Mouse (Mus musculus) forebrain, embryonic 14.5 days (tissue): ENCODE results near the gene Bicdl2. TPM values are rescaled to one million over a fixed set of nuclear protein-coding genes. Genes with fewer than 3 reads are reported as not detected.

Source experiments
- ATAC-seq: fragments of 200-750 bp; cut with Nextera tagmentation; 2 replicates; pipeline ENCODE4 v1.8.0; 2017; ENCODE audit warnings: mild to moderate bottlenecking, moderate library complexity
- DNase-seq: peaks from one replicate; pipeline ENCODE4 v3.0.0-alpha.2; 2015; ENCODE audit warnings: low spot score
- H3K27ac ChIP-seq: fragments of 300-500 bp; sonication (generic); 2 replicates; pipeline ENCODE4 v1.5.1; 2014; ENCODE audit warnings: low read depth, mild to moderate bottlenecking, control low read depth, low read length, moderate library complexity
- H3K27me3 ChIP-seq: fragments of 300-500 bp; sonication (generic); replicated peaks from 2 replicates; pipeline ENCODE4 v1.6.1; 2014; ENCODE audit warnings: low read length, control low read depth, mixed read lengths; ENCODE audit not compliant: control insufficient read depth, insufficient read depth
- H3K36me3 ChIP-seq: fragments of 300-500 bp; sonication (generic); 2 replicates; pipeline ENCODE4 v1.6.1; 2014; ENCODE audit warnings: low read length, control low read depth; ENCODE audit not compliant: control insufficient read depth, insufficient read depth
- H3K4me1 ChIP-seq: fragments of 300-500 bp; sonication (generic); 2 replicates; pipeline ENCODE4 v1.6.1; 2014; ENCODE audit warnings: antibody characterized with exemption, low read length, control low read depth; ENCODE audit not compliant: control insufficient read depth, insufficient read depth
- H3K4me2 ChIP-seq: fragments of 300-500 bp; sonication (generic); 2 replicates; pipeline ENCODE4 v1.6.1; 2014; ENCODE audit warnings: mild to moderate bottlenecking, control low read depth, low read length
- H3K4me3 ChIP-seq: fragments of 300-500 bp; sonication (generic); 2 replicates; pipeline ENCODE4 v1.5.1; 2014; ENCODE audit warnings: low read depth, low read length, control low read depth
- H3K9ac ChIP-seq: fragments of 300-500 bp; sonication (generic); 2 replicates; pipeline ENCODE4 v1.6.1; 2014; ENCODE audit warnings: mild to moderate bottlenecking, low read length, control low read depth, moderate library complexity
- H3K9me3 ChIP-seq: fragments of 300-500 bp; sonication (generic); replicated peaks from 2 replicates; pipeline ENCODE4 v1.6.1; 2016; ENCODE audit warnings: low read length, control low read depth, mixed read lengths; ENCODE audit not compliant: control insufficient read depth
- WGBS: fragments of 180-500 bp; shearing (Covaris S2); extraction: QIAGEN DNeasy Blood & Tissue Kit; methylation state at CpG from one replicate; pipeline ENCODE4 v1.1.7; 2014; 5-methylcytosine and 5-hydroxymethylcytosine counted together
- polyA plus RNA-seq: library from polyadenylated mRNA; unstranded; fragments of >200 nt; fragmentation: Nextera tagmentation; extraction: Ambion mirVana; gene quantifications from 2 replicates; pipeline ENCODE4 v1.2.1, GENCODE M21; 2014

Bicdl2 gene
- polyA plus RNA-seq, 1 experiment from 2014 or later = not detected

DNA sequence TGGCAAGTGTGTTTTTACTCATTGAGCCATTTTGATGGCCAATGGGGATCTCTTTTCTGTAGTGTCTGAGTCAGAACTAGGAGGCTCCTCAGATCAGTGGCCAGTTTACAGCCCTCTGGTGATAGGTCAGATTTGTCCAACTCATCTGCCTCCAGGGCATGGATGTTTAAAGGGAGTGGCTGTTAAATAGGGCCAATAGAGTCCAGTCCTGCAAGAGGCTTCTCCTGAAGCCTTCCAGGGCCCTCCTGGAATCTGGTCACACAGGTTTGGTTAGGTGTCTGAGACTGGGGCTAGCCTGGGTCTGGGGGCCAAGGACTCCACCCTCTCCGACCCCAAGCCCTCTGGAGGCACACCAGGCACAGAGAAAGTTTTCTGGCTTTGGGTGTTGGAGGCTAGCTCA, 34.2 kb downstream of the Bicdl2 start:
- Histone ChIP-seq H3K4me3 (no peak overlapping the region), H3K36me3 (no peaks in the 10 kb centered on the region), H3K9ac (no peak overlapping the region), H3K4me1 (no peaks in the 10 kb centered on the region), H3K9me3 (no peaks in the 10 kb centered on the region), H3K4me2 (no peak overlapping the region), H3K27me3 (peaks cover 20% of the 10 kb centered on the region), H3K27ac (no peak overlapping the region)
- DNase-seq (no peak), ATAC-seq (no peak)
- 68% methylated on average over 1 of the region's 1 CpGs for WGBS

DNA sequence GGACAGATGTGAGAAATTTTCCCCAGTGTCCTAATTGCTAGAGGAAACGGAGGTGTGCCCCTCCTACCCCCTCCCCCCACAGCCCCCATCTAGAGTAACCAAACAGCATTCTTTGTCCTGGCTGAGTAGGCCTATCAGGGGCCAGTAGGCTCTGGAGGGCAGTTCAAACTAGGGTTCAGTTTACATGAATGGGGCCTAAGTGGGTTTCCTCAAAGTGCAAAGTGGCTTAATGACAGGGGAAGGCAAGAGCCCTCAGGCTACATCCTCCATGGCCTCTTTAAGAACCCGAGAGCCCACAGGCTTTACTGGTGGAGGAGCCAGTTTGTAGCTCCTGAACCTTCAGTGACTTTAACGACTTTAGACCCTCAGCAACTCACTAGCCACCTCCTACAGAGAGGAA, 35.5 kb downstream of the Bicdl2 start:
- 10% methylated on average over 3 of the region's 3 CpGs for WGBS
- Histone ChIP-seq H3K9ac (no peak overlapping the region), H3K4me3 (no peak overlapping the region), H3K9me3 (no peaks in the 10 kb centered on the region), H3K27ac (no peak overlapping the region), H3K27me3 (peaks cover 23% of the 10 kb centered on the region), H3K4me2 (no peak overlapping the region), H3K36me3 (no peaks in the 10 kb centered on the region), H3K4me1 (no peaks in the 10 kb centered on the region)
- DNase-seq (no peak), ATAC-seq (no peak)

DNA sequence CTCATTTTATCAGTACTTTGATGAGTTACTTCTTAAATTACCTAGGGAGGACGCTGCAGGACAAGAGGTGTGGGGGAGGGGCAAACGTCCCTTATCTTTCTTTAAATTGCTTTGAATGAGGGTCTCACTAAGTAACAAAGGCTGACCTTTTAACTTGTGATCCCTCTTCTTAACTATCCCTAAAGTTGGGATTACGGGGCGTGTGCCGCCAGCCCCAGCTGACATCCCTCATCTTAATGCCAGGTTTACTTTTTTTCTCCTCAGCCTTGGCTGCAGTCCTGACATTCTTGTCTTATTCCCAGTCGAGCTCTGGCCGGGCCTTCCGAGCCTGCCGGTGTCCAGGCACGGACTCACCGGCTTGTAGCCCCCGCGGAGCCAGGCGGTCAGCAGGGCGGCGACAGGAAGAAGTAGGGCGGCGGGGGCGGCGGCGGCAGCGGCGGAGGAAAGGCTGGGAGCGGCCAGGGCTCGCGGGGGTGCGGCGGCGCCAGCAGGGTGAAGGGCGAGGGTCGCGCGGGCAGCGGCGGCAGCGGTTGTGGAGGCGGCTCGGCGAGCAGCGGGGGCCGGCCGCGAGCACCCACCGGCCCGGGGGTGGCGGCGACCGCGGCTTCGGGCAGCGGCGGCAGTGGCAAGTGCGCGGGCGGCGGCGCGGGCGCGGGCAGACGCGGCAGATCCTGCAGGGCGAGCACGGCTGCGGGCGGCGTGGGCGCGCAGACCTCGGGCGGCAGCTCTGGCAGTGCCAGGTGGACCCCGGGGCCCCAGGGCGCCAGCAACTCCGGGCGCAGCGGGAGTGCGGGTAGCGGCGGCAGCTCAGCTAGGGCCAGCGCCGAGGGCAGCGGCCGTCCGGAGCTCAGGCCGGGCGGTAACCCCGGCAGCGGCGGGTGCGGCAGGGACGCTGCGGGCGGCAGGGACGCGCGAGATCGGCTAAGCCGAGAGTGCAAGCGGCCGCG, 39.1 kb downstream of the Bicdl2 start:
- H3K27ac ChIP-seq = no peak overlapping the region
- WGBS = under 1% methylated on average over 73 of the region's 101 CpGs
- H3K9ac ChIP-seq = peak overlapping the region; percentile 67
- ATAC-seq = peak; percentile 15; the same call in 1 of the 2 replicates
- peak; percentile 17 for DNase-seq
- H3K36me3 ChIP-seq = no peaks in the 10 kb centered on the region
- H3K4me3 ChIP-seq = peak overlapping the region; percentile 70
- no peaks in the 10 kb centered on the region for H3K9me3 ChIP-seq
- H3K4me2 ChIP-seq = peak overlapping the region; percentile 100
- H3K27me3 ChIP-seq = peaks cover 27% of the 10 kb centered on the region
- H3K4me1 ChIP-seq = no peaks in the 10 kb centered on the region

DNA sequence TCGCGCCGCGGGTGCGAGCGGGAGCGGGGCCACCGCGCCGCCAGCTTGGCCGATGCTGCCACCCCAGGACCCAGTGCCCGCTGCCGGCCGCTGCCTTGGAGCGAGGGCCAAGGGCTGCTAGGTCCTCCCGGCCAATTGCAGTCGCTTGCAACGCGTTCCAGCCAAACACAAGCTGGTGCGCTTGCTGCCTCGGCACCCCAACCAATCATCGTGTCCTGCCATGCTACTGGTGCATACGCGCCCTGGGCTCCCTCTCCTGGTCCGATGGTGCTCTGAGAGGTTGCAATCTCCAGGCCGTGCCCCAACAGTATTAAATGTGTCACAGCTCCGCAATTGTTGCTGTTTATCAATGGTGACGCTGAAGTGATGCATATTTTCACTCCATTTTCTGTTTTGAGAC, 39.8 kb downstream of the Bicdl2 start:
- Histone ChIP-seq H3K4me1 (no peaks in the 10 kb centered on the region), H3K4me3 (peak overlapping the region; percentile 70), H3K9me3 (no peaks in the 10 kb centered on the region), H3K4me2 (peak overlapping the region; percentile 100), H3K36me3 (no peaks in the 10 kb centered on the region), H3K27ac (no peak overlapping the region), H3K27me3 (peaks cover 27% of the 10 kb centered on the region), H3K9ac (peak overlapping the region; percentile 67)
- DNase-seq = peak; percentile 93
- WGBS = under 1% methylated on average over 28 of the region's 28 CpGs
- peak; percentile 97 for ATAC-seq

DNA sequence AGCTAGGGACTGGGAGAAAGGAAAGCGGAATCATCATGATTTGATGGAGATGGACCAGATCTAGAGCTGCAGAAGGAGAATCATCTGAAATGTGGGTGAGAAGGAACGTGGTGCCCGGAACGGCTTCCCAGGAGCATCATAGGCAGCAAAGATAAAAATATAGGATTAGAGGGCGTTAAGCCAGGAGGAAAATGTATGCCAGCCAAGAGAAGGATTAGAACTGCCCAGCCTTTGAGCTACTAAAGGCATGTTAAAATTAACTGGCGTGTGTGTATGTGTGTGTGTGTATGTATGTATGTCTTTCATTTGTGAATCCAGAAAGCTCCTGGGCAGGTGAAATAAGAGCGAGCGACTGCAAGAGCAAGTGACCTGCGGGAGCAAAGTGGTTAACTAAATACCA, 43.0 kb downstream of the Bicdl2 start:
- DNase-seq = no peak
- H3K9ac ChIP-seq = no peak overlapping the region
- no peaks in the 10 kb centered on the region for H3K9me3 ChIP-seq
- no peak overlapping the region for H3K4me3 ChIP-seq
- no peak overlapping the region for H3K4me2 ChIP-seq
- H3K27ac ChIP-seq = no peak overlapping the region
- no peak for ATAC-seq
- peaks cover 18% of the 10 kb centered on the region for H3K27me3 ChIP-seq
- H3K4me1 ChIP-seq = no peaks in the 10 kb centered on the region
- 81% methylated on average over 9 of the region's 9 CpGs for WGBS
- no peaks in the 10 kb centered on the region for H3K36me3 ChIP-seq

DNA sequence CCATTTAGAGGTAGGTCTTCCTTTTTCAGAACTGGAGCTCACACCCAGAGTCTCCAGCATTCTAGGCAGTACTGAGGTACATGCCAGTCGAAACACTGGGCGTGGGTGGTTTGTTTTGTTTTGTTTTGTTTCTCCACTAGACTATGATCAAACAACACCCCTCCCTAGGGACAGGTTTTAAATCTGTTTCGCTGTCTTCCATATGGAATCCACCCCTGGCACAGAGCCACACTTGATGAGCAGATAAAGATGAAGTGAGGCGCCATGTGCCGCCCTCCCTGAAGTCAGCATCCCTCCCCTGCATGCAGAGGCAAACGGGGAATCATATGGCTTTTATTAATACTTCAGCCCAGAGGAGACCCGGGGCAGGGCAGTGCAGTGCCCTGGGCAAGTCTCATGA, 44.4 kb downstream of the Bicdl2 start:
- WGBS = 54% methylated on average over 7 of the region's 7 CpGs
- Histone ChIP-seq H3K36me3 (no peaks in the 10 kb centered on the region), H3K4me3 (no peak overlapping the region), H3K4me1 (no peaks in the 10 kb centered on the region), H3K27ac (no peak overlapping the region), H3K9ac (no peak overlapping the region), H3K9me3 (no peaks in the 10 kb centered on the region), H3K4me2 (no peak overlapping the region), H3K27me3 (peaks cover 7% of the 10 kb centered on the region; the same call in 1 of the 2 replicates)
- DNase-seq (peak; percentile 61), ATAC-seq (no peak)

DNA sequence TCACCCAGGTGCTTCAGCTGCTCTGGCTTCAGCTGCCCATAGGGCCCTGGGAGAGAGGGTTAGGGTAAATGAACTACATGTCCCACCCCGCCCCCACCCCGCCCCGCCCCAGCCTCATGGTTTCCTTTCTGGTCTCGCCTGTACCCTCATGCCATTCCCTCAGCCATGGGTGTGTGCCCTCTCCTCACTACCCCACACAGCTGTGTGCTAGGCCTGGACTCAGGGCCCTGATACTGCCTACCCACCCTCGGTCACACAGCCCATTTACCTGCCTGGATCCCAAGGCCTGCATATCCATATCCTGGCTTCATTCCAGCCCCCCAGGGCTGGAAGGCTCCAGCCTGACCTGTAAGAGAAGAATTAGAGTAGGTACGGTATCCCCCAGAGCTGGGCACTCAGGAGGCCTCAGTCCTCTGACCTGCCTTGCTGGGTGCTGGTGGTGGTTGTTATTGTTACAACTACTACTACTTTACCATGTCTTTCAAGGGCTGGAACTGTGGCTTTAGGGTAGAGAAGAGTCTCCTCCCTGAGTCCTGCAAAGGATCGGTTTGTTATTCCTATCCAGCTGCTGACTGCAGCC, 45.3 kb downstream of the Bicdl2 start:
- H3K4me2 ChIP-seq = no peak overlapping the region
- no peaks in the 10 kb centered on the region for H3K36me3 ChIP-seq
- no peak for ATAC-seq
- no peak overlapping the region for H3K27ac ChIP-seq
- 80% methylated on average over 7 of the region's 7 CpGs for WGBS
- H3K4me1 ChIP-seq = no peaks in the 10 kb centered on the region
- H3K27me3 ChIP-seq = peaks cover 6% of the 10 kb centered on the region; the same call in 1 of the 2 replicates
- no peak for DNase-seq
- no peak overlapping the region for H3K9ac ChIP-seq
- H3K4me3 ChIP-seq = no peak overlapping the region
- no peaks in the 10 kb centered on the region for H3K9me3 ChIP-seq

DNA sequence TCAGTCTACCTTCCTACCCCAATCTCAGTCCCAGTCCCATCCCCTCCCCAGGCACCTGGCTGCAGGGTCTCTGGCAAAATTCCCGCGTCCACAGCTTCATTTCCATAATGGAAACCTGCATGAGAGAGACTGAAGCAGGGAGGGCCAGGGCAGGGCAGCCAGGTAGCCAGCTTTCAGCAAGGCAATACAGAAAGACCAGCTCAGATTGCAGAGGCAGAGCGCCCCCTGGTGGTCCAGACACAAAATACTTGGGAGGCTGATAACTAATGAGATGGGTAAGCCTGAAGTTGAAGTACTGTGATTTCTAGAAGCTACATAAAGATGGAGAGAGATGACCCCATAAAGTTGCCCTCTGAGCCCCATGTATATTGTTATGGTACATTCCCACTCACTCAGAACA, 45.9 kb downstream of the Bicdl2 start:
- Histone ChIP-seq H3K36me3 (no peaks in the 10 kb centered on the region), H3K9ac (no peak overlapping the region), H3K27me3 (peaks cover under 1% of the 10 kb centered on the region; the same call in 1 of the 2 replicates), H3K27ac (no peak overlapping the region), H3K4me1 (no peaks in the 10 kb centered on the region), H3K4me3 (no peak overlapping the region), H3K4me2 (no peak overlapping the region), H3K9me3 (no peaks in the 10 kb centered on the region)
- DNase-seq (peak; percentile 83), ATAC-seq (peak; percentile 75)
- WGBS = 0% methylated on average over 3 of the region's 3 CpGs

DNA sequence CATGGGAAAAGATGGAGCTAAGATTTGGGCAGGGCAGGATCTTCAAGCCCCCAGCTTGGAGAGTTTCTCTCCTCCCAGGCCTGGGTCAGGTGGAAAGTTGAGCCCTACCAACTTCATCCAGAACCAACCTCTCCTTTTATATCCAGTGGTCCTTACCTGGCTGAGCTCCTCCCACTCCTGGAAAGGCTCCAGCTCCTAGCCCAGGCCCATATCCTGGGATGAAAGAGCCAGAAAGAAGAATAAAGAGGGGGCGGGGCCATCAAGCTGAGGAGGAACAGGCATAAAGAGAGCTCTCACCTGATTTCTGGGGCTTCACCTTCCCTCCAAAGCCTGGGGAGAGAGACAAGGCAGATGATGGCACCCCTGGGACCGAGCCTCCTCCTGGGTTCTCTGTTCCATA, 56.7 kb downstream of the Bicdl2 start:
- no peak overlapping the region for H3K9ac ChIP-seq
- no peak overlapping the region for H3K4me3 ChIP-seq
- H3K27me3 ChIP-seq = no peaks in the 10 kb centered on the region
- no peaks in the 10 kb centered on the region for H3K4me1 ChIP-seq
- H3K4me2 ChIP-seq = no peak overlapping the region
- no peaks in the 10 kb centered on the region for H3K36me3 ChIP-seq
- ATAC-seq (no peak), DNase-seq (no peak)
- no peak overlapping the region for H3K27ac ChIP-seq
- WGBS = 57% methylated on average over 2 of the region's 2 CpGs
- H3K9me3 ChIP-seq = no peaks in the 10 kb centered on the region
